Mouse (Mus musculus): ENCODE results near the gene Ppp3ca. TPM values are rescaled to one million over a fixed set of nuclear protein-coding genes. Genes with fewer than 3 reads are reported as not detected.
"Not testable (repeated sequence)": the region's sequence is repeated elsewhere in the genome, so short reads cannot be mapped to it uniquely, and the experiment has no call there.

Gene Ppp3ca
- polyA plus RNA-seq, 1 experiment = 66.9 TPM

- DNase-seq (ENCODE audit: low spot score) = no peak
Observed at GRCm38 (mm10) chr3:136686429-136686828, 16.5 kb downstream of the Ppp3ca start.

- DNase-seq (ENCODE audit: low spot score) = no peak
Observed at GRCm38 (mm10) chr3:136688101-136688586, 18.2 kb downstream of the Ppp3ca start.

GRCm38 (mm10) chr3:136689793-136690543 is 20.0 kb downstream of the Ppp3ca start:
- DNase-seq (ENCODE audit: low spot score) = no peak

- no peak for DNase-seq (ENCODE audit: low spot score)
Observed at GRCm38 (mm10) chr3:136691984-136692383, 22.1 kb downstream of the Ppp3ca start.

- no peak for DNase-seq (ENCODE audit: low spot score)
Observed at GRCm38 (mm10) chr3:136693547-136693946, 23.6 kb downstream of the Ppp3ca start.

- no peak for DNase-seq (ENCODE audit: low spot score)
Observed at GRCm38 (mm10) chr3:136697626-136698191, 27.8 kb downstream of the Ppp3ca start.

GRCm38 (mm10) chr3:136699711-136700110 is 29.8 kb downstream of the Ppp3ca start:
- DNase-seq (ENCODE audit: low spot score) = not testable (repeated sequence)

GRCm38 (mm10) chr3:136700447-136701009 is 30.6 kb downstream of the Ppp3ca start:
- no peak for DNase-seq (ENCODE audit: low spot score)

GRCm38 (mm10) chr3:136702861-136703260 is 32.9 kb downstream of the Ppp3ca start:
- no peak for DNase-seq (ENCODE audit: low spot score)

- DNase-seq (ENCODE audit: low spot score) = no peak
Observed at GRCm38 (mm10) chr3:136704515-136705247, 34.8 kb downstream of the Ppp3ca start.

- DNase-seq (ENCODE audit: low spot score) = no peak
Observed at GRCm38 (mm10) chr3:136706048-136706447, 36.1 kb downstream of the Ppp3ca start.

- no peak for DNase-seq (ENCODE audit: low spot score)
Observed at GRCm38 (mm10) chr3:136706771-136707170, 36.8 kb downstream of the Ppp3ca start.

GRCm38 (mm10) chr3:136707222-136708019 is 37.5 kb downstream of the Ppp3ca start:
- DNase-seq (ENCODE audit: low spot score) = no peak

- DNase-seq (ENCODE audit: low spot score) = no peak
Observed at GRCm38 (mm10) chr3:136708230-136708629, 38.3 kb downstream of the Ppp3ca start.

GRCm38 (mm10) chr3:136710310-136710906 is 40.5 kb downstream of the Ppp3ca start:
- DNase-seq (ENCODE audit: low spot score) = no peak

GRCm38 (mm10) chr3:136714307-136715039 is 44.5 kb downstream of the Ppp3ca start:
- no peak for DNase-seq (ENCODE audit: low spot score)

GRCm38 (mm10) chr3:136716247-136716646 is 46.3 kb downstream of the Ppp3ca start:
- no peak for DNase-seq (ENCODE audit: low spot score)

- no peak for DNase-seq (ENCODE audit: low spot score)
Observed at GRCm38 (mm10) chr3:136718412-136718811, 48.5 kb downstream of the Ppp3ca start.

- DNase-seq (ENCODE audit: low spot score) = no peak
Observed at GRCm38 (mm10) chr3:136721241-136721640, 51.3 kb downstream of the Ppp3ca start.

- no peak for DNase-seq (ENCODE audit: low spot score)
Observed at GRCm38 (mm10) chr3:136721804-136722427, 52.0 kb downstream of the Ppp3ca start.

Data from urinary bladder, adult 2 months (tissue).